Mouse (Mus musculus) layer of hippocampus, postnatal 36 days (tissue): ENCODE data around the gene Neurog3. TPM values are rescaled to one million over a fixed set of nuclear protein-coding genes. Genes with fewer than 3 reads are reported as not detected.

ENCODE experiments used
- DNase-seq, 2 experiments: peaks; one replicate each; pipeline ENCODE4 v3.0.0; 2022
- total RNA-seq, 2 experiments: library from RNA; stranded (reverse); gene quantifications; 2 replicates each; pipeline ENCODE4 v1.2.3; 2021

The Neurog3 gene
- total RNA-seq, result not detected

DNA sequence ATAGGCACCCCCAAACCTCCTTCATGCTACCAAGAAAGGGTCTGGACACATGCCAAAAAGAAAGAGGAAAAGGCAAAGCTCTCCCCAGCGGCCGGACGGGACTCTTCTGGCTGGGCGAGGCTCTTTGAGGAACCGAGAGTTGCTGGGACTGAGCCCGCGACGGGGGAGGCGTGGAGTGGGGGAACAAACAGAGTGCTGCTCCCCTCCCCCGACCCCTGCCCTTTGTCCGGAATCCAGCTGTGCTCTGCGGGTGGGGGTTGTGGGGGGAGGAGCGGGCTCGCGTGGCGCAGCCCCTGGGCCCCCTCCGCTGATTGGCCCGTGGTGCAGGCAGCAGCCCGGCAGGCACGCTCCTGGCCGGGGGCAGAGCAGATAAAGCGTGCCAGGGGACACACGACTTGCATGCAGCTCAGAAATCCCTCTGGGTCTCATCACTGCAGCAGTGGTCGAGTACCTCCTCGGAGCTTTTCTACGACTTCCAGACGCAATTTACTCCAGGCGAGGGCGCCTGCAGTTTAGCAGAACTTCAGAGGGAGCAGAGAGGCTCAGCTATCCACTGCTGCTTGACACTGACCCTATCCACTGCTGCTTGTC, at the start of gene Neurog3:
Gene Neurog3, plus strand, starts transcription at position 400 of the 591 bp plus-strand sequence.
- DNase-seq, result no peak

DNA sequence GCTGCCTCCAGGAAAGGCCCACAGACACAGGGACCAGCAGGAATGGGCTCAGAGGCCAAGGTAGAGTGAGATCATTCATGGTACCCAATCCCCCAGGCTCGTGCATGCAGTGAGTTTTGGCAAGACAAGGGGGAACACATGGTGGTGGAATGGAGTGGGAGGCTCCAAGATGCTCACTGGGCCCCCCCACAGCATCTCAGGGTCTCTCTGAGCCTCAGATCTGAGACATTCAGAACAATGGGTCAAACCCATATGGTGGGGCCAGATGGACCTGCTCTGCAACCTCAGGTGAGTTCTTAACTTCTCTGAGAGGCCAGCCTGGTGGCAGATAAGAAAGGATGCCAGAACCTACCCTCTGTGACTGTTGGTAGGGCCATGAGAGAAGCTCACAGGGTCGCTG, 46.8 kb upstream of the Neurog3 start:
- DNase-seq, result no peak

DNA sequence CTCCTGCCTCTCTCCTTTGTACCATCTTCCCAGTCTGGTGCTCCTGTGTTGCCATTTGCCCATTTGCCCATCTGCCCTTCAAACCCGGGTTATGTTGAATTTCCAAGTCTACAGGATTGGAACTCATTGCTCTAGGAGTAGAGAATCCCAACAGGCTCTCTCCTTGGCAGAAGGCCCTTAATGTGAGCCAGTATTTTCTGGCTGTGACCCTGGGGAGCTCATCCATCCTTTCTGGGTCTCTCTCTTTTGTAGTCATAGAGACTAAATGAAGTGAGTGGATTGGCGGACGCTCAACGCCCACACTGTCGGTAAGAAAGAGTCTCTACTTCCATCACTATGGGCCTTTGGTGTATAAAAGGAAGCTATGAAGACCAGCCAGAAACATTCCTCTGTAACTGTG, 46.1 kb upstream of the Neurog3 start:
- DNase-seq, result no peak

DNA sequence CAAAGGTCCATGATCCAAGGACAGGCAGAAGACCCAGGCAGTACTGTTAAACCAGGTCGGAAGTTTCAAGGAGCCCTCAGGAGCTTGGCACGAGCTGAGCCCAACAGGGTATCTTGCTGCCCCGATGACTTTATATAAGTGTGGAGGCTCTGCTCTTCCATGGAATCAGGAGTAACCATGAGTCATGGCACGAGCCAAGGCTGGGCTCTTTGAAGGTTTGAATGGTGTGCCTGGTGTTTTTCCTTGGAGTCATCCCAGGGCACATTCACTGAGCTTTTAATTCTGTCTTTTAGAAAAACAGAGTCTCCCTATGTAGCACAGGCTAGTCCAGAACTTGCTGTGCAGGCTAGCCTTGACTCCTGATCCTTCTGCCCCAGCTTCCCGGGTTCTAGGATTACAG, 44.5 kb upstream of the Neurog3 start:
- no peak for DNase-seq

DNA sequence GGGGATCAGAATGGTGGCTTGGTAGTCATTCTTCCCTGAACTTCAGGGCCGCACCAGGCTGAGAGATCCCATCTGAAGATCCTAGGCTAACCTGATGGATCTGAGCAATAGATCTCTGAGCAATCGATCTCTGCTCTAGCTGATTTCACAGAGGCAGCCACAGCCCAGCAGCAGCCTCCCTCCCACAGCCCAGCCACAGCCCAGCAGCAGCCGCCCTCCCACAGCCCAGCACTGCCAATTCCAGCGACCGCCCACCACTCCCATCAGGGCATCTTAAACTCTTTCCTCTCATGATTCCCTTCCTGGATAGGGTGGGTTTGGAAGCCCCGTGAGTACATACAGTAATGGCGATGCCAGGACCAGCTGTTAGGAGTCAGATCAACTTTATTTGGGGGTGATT, 43.8 kb upstream of the Neurog3 start:
- no peak for DNase-seq

- no peak for DNase-seq
Observed at GRCm38 (mm10) chr10:62089486-62089885, 43.4 kb upstream of the Neurog3 start.

- no peak for DNase-seq
Observed at GRCm38 (mm10) chr10:62093903-62094302, 39.0 kb upstream of the Neurog3 start.

DNA sequence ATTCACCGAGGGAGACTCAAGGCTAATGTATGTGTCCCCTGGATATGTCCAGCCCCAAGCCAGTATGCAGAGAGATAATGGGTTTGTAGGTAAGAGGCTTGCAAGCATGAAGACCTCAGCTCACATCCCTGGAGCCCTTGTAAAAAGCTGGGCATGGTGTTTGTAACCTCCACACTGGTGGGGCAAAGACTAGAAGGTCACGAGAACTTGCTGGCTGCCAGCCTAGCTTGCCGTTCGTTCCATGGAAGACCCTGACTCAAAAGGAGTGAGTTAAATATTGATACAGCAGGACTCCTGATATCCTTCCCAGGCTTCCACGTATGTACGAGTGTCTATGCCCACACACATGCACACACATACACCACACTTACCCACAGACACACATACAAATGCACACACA, 38.5 kb upstream of the Neurog3 start:
- DNase-seq, result no peak

DNA sequence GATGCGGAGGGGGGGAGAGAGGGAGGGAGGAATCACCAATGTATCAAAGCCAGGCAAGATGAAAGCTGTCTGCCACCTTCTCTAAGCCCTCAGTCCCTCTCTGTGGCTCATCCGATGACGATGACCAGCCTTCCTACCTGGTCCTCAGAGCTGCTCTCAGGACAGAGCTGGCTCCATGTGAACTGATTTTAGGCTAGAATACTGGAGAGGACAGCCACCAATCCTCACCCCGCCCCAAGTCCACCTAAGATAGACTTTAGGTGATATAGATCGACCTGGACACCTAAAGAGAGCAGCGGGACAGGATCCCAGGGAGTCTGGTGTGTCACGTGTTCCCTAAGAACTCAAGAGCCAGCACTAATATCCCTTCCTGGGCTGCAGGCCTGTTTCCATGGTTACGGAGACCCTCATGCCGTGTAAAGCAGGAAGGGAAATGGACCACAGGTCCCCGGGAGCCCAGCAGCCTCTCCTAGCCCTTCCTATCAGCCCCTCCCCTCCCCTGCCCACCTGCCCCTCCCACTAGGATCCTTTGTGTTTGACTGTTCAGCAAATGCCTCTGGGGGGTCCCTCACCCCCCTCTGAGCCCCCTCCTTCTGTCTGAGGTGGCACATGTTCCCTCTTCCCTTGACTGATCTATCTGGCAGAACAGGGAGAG, 33.0 kb upstream of the Neurog3 start:
- no peak for DNase-seq

GRCm38 (mm10) chr10:62101504-62102439, 31.1 kb upstream of the Neurog3 start:
- peak; percentile 68 to 79 for DNase-seq

GRCm38 (mm10) chr10:62104835-62105576, 27.9 kb upstream of the Neurog3 start:
- peak; percentile 50 to 66 for DNase-seq

- no peak for DNase-seq
Observed at GRCm38 (mm10) chr10:62107048-62107447, 25.8 kb upstream of the Neurog3 start.

DNA sequence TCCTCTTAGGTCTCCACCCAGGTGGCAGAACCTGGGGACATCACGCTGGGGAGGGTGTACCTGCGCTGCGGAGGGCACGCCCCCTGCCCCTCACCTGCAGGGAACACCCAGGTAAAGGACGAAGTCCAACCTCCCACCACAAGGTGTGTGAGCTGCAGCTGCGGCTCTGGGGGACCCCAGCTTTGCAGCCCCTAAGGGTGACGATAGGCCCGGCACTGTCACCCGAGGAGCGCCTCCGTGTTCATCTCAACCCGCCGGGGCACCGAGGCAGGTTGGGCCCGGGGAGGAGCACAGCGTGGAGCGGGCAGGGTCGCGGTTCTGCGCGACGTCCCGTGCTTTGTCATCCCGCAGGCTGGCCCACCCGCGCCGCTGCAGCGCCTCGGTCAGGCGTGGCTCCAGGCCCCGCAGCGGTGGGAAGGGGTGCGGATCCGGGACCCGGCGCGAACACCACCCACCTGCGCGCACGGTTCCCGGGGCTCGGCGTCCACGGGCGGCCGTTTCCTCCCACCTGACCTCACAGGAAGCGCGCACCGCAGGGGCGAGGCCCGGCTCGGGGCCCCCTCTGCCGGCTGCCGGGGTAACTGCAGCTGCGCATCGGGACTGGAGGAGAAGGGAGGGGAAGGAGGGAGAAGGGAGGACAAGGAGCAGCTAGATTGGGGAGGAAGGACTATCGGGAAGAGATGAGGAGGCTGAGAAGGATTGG, 22.2 kb upstream of the Neurog3 start:
- DNase-seq, result peak; percentile 85 to 93

DNA sequence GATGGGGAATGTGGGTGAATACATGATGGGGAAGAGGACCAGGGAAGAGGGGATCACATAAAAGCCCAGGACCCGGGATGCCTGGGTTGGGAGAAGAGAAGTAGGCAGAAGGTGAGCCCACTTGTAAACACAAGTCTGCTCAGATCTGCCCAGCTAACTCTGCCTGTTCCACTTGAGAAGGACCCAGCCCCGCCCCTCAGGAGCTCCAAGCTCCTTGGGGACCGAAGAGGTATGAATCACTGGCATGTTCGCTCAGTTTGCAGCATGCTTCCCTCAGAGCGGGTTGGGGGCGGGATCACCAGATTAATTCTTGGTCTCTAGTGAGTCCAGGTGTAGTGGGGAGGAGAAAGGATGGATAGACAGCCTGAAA, 21.7 kb upstream of the Neurog3 start:
- DNase-seq, result no peak

GRCm38 (mm10) chr10:62113865-62114647, 18.8 kb upstream of the Neurog3 start:
- no peak for DNase-seq

GRCm38 (mm10) chr10:62127137-62127536, 5.8 kb upstream of the Neurog3 start:
- no peak for DNase-seq

- no peak for DNase-seq
Observed at GRCm38 (mm10) chr10:62127711-62128231, 5.1 kb upstream of the Neurog3 start.

DNA sequence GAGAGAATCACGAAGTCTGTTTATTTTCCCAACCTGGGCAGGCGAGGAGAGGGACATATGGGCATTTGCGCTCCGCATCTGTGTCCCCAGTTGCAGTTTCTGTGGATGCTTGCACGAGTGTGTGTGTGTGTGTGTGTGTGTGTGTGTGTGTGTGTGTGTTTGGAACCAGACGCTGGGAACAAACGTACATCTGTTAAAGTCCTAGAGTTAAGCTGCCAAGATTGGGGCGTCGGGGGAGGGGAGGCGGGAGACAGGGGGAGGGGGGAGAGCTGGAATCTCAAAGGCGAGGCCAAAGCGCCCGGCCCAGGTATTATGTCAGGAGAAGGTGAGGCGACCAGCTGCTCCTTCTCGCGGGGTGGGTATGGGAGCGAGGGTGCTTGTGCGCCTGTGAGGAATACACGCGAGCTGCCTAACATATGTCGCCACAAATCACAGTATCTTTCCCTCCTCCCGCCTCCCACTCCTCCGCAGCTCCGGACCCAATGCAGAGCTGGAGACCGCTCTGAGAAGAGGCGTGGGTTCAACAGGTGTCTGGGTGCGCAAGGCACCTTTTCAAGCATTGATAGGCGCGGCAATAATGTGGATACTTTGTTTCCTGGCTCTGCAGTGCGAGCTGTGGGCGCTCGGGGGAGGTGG, 4.5 kb upstream of the Neurog3 start:
- DNase-seq, result peak in 1 of 2 experiments; percentile 43

DNA sequence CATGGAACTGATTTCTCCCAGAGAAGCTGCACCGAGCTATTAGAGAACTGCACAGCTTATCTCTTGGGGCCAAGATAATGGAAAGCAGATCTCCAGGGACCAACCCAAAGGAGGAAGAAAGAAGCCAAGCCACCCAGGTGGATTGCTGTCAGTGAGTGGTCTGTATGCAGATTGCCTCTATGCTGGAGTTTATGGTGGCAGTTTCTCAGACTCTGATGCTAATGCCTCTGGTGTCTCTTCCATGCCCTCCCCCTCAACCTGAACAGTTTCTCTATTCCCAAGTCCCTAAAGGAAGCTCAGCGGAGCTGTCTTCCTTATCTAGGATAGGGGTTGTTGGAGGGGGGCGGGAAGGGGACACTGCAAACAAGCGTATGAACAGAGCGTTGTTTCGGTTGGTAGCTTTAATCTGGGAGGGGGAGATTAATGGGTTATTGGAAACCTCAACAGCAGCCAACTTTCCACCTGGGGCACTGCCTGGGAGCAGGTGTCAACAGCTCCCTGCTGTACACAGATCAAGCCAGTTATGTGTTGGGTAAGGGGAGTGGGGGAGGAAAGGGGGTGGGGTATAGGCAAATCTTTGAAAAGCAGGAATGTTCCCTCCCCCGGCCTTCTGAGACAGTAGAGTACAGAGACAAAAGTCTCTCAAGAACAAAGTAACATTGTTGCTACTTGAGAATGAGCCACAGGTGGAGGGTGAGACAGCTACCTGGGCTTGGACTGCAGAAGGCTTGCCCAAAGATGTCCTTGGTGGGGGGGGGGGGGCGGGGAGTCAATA, 3.0 kb downstream of the Neurog3 start:
- no peak for DNase-seq

- no peak for DNase-seq
Observed at GRCm38 (mm10) chr10:62137150-62137549, 4.3 kb downstream of the Neurog3 start.
